Mouse (Mus musculus) gastrocnemius, adult 2 months (tissue): Measurements from ENCODE around the gene Fbln2. TPM values are rescaled to one million over a fixed set of nuclear protein-coding genes. Genes with fewer than 3 reads are reported as not detected.
A peak's percentile ranks its signal among the peaks of the same experiment; 100 is the strongest.

Source experiments
- DNase-seq: peaks from one replicate; pipeline ENCODE4 v3.0.0; 2022
- H3K27ac ChIP-seq: fragments of 200-600 bp; 2 replicates; pipeline ENCODE4 v1.8.1; 2022; ENCODE audit warnings: mild to moderate bottlenecking
- H3K4me3 ChIP-seq: fragments of 200-600 bp; 2 replicates; pipeline ENCODE4 v1.8.1; 2022; ENCODE audit warnings: mild to moderate bottlenecking, moderate library complexity
- CTCF ChIP-seq: fragments of 200-600 bp; IDR thresholded peaks from 2 replicates; pipeline ENCODE4 v1.8.1; 2022; ENCODE audit warnings: antibody characterized with exemption, mild to moderate bottlenecking, moderate library complexity
- intact Hi-C: fragments of 180-260 bp; cut with DNase I; formaldehyde crosslinking; loops from one replicate; pipeline ENCODE4 v1.15.1; 2025
- total RNA-seq, 2 experiments: library from RNA; stranded (reverse); gene quantifications; 2 replicates each; pipeline ENCODE4 v1.2.3; 2021

Fbln2 gene
- total RNA-seq, 2 experiments from 2014 or later: 43.6 to 64.7 TPM

GRCm38 (mm10) chr6:91240537-91240936 is 28.3 kb downstream of the Fbln2 start:
- peak; percentile 50 for DNase-seq
- TF ChIP-seq CTCF: no peak
- Histone ChIP-seq H3K4me3 (no peak overlapping the region), H3K27ac (peak overlapping the region; percentile 57; the same call in 1 of the 2 replicates)
- intact Hi-C loops: no loop called here

- intact Hi-C loops: no loop called here
Measured at GRCm38 (mm10) chr6:91240964-91241363, 28.7 kb downstream of the Fbln2 start.

GRCm38 (mm10) chr6:91243395-91243794 is 31.1 kb downstream of the Fbln2 start:
- DNase-seq: no peak
- intact Hi-C loops: no loop called here
- Histone ChIP-seq H3K4me3 (no peak overlapping the region), H3K27ac (no peak overlapping the region)
- no peak for TF ChIP-seq CTCF

More at GRCm38 (mm10) chr6:91240964-91241363, 28.7 kb downstream of the Fbln2 start:
- DNase-seq: no peak
- TF ChIP-seq CTCF: no peak
- Histone ChIP-seq H3K4me3 (no peak overlapping the region), H3K27ac (no peak overlapping the region)

- TF ChIP-seq CTCF: no peak
- no peak for DNase-seq
- Histone ChIP-seq H3K27ac (no peak overlapping the region), H3K4me3 (no peak overlapping the region)
- intact Hi-C loops: no loop called here
Measured at GRCm38 (mm10) chr6:91244331-91244730, 32.1 kb downstream of the Fbln2 start.

GRCm38 (mm10) chr6:91245331-91245730 is 33.1 kb downstream of the Fbln2 start:
- Histone ChIP-seq H3K4me3 (no peak overlapping the region), H3K27ac (no peak overlapping the region)
- TF ChIP-seq CTCF: no peak
- intact Hi-C loops: no loop called here
- DNase-seq: no peak

GRCm38 (mm10) chr6:91247343-91247742 is 35.1 kb downstream of the Fbln2 start:
- no peak for DNase-seq
- H3K27ac ChIP-seq: no peak overlapping the region
- no peak for TF ChIP-seq CTCF

GRCm38 (mm10) chr6:91248627-91249026 is 36.4 kb downstream of the Fbln2 start:
- peak overlapping the region; percentile 28; the same call in 1 of the 2 replicates for H3K27ac ChIP-seq
- H3K4me3 ChIP-seq: no peak overlapping the region
- DNase-seq: peak; percentile 51
- intact Hi-C loops: no loop called here
- no peak for TF ChIP-seq CTCF

More at GRCm38 (mm10) chr6:91247343-91247742, 35.1 kb downstream of the Fbln2 start:
- intact Hi-C loops: no loop called here
- no peak overlapping the region for H3K4me3 ChIP-seq

GRCm38 (mm10) chr6:91249797-91250196 is 37.5 kb downstream of the Fbln2 start:
- TF ChIP-seq CTCF: peak; percentile 51
- no peak overlapping the region for H3K27ac ChIP-seq

GRCm38 (mm10) chr6:91259440-91260120 is 47.3 kb downstream of the Fbln2 start:
- Histone ChIP-seq H3K27ac (peak overlapping the region; percentile 41), H3K4me3 (no peak overlapping the region)
- DNase-seq: peak; percentile 61
- no peak for TF ChIP-seq CTCF
- intact Hi-C loops: no loop called here

More at GRCm38 (mm10) chr6:91249797-91250196, 37.5 kb downstream of the Fbln2 start:
- intact Hi-C loops: no loop called here
- no peak overlapping the region for H3K4me3 ChIP-seq
- no peak for DNase-seq

- peak; percentile 64 for DNase-seq
- no peak for TF ChIP-seq CTCF
- Histone ChIP-seq H3K27ac (peak overlapping the region; percentile 41), H3K4me3 (no peak overlapping the region)
- intact Hi-C loops: no loop called here
Measured at GRCm38 (mm10) chr6:91260347-91260986, 48.2 kb downstream of the Fbln2 start.

GRCm38 (mm10) chr6:91260987-91261367 is 48.7 kb downstream of the Fbln2 start:
- TF ChIP-seq CTCF: no peak
- no peak for DNase-seq
- intact Hi-C loops: no loop called here

GRCm38 (mm10) chr6:91265616-91266015 is 53.4 kb downstream of the Fbln2 start:
- H3K27ac ChIP-seq: no peak overlapping the region
- no peak overlapping the region for H3K4me3 ChIP-seq
- DNase-seq: peak; percentile 11
- no peak for TF ChIP-seq CTCF
- intact Hi-C loops: no loop called here

More at GRCm38 (mm10) chr6:91260987-91261367, 48.7 kb downstream of the Fbln2 start:
- H3K4me3 ChIP-seq: no peak overlapping the region
- peak overlapping the region; percentile 40; the same call in 1 of the 2 replicates for H3K27ac ChIP-seq

- intact Hi-C loops: no loop called here
- DNase-seq: peak; percentile 16
- Histone ChIP-seq H3K4me3 (no peak overlapping the region), H3K27ac (no peak overlapping the region)
- no peak for TF ChIP-seq CTCF
Measured at GRCm38 (mm10) chr6:91266647-91267046, 54.4 kb downstream of the Fbln2 start.
